Mouse (Mus musculus): ENCODE measurements around the gene Zfp658.

Zfp658 gene

DNA sequence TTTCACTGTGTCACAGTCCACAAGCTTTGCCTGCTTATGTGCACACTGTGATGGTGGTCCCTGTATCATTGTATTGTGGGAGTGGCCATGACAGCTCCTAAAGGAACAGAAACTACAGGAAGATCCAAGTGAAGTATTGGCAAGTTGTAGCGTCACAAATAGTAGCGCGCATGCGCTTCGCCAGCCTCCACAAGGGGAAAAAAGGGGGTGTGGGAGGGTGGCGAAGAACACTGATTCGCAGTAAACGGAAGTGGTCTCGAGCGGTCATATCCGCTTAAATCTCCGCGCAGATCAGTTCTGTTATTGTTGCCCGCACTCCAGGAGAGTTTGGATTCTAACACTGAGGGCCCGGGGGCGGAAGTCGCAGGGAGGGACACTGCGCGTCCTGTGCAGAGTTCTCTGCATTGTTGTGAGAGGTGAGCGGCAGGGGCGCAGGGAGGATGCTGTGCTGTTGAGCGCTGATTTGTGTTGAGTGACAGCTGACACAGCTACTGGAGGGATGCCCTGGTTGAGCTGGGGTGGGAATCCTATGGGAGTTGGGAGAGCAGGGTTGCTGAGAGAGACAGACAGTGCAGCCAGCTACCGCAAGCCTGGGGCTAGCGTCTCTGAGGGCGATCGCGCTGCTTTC is at the start of gene Zfp658:
Gene Zfp658 (plus strand): TSS at position 251 of the 628 bp plus-strand sequence.
- in situ Hi-C loops (cut with MboI, MseI) = loop anchor here (5.0 to 25.0 kb wide), 2 partner anchors 85 to 1925 kb away; partner anchors contain the start of gene Zfp788 (in 1 of the 2)

DNA sequence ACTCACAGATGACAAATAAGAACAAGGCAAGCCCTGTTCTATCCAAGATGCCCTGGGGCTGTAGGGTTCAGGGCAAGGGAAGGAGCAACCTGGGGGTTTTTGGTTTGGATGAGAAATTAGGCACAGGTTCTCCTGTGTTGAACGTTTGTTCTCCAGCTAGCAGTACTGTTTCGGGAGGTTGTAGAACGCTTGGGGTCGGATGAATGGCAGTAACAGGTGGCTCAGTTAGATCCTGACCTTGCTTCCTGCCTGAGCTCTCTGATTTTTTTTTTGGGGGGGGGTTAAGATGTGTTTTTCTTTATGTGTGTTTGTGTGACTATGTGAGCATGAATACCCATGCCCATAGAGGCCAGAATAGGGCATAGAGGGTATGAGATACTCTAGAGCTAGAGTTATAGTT is 49.5 kb upstream of the Zfp658 start:
- in situ Hi-C loops (cut with MboI, MseI) = no loop called here

DNA sequence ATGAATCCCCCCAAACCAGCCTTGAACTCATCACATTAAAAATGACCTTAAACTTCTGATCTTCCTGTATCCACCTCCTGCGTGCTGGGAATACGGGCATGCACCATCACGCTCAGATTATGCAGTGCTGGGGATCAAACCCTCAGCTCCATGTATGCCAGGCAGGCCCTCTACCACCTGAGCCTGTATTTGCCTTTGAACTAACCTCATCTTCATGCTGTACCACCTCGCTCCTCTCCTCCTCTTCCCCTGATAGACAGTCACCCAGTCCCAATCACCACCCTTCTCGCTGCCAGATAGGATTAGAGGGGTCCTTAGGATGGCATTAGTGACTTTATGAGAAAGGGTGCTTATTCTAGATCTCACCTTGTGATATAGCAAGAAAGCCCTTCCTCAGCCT is 47.0 kb upstream of the Zfp658 start:
- in situ Hi-C loops (cut with MboI, MseI) = no loop called here

DNA sequence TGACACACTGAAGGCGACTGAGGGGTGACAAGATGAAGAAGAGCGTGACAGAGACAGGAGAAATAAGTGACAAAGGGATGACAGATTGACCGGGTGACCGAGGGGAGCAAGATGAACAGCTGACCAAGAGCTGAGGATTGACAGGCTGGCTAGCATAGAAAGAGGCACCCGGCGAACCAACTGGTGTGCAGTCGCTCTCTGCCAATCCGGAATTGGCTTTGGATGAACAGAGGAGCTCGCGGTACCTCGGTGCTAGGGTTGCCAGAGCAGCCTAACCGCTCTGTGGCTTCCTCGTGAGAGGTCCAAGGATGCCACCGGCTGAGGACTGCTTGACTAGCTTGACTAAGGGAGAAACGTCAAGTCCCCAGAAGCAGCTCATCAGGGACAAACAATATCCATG is 43.7 kb upstream of the Zfp658 start:
- in situ Hi-C loops (cut with MboI, MseI) = no loop called here

DNA sequence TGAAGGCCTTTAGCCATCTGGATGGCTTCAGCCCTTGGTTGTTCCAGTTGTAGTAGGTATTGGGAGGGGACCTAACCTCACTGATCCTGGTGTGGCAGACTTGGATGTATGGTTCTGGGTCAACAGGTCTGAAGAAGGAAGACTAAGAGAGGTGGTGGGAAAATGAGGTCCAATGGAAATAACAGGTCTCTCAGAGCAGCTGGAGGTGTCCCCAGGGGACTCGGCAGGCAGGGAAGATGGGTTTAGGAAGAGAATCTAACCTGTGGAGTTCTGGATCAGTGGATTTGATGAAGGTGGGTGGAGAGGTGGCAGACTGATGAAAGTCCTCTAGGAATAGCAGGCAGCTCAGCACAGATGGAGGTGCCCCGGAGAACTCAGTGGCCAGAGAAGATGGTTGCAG is 39.3 kb upstream of the Zfp658 start:
- in situ Hi-C loops (cut with MboI, MseI) = loop anchor here in 1 of 2 experiments (5.0 kb wide), 1 partner anchor 50 kb away; no protein-coding TSS in a partner anchor

DNA sequence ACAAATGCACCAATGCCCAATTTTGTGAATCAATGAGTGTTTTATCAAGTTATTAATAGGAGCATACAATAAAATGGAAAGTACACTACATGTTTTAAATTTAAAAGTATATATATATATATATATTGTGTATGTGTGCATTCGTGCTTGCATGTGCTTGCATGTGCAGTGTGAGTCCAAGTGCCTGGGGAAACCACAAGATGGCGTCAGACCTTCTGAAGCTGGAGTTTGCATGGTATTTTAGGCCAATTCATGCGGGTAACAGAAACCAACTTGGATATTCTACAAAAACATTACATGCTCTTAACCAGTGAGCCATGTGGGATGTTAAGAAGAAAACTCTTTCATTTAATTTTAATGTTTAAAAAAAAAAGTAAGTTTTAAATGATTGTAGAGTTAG is 36.7 kb upstream of the Zfp658 start:
- in situ Hi-C loops (cut with MboI, MseI) = no loop called here

DNA sequence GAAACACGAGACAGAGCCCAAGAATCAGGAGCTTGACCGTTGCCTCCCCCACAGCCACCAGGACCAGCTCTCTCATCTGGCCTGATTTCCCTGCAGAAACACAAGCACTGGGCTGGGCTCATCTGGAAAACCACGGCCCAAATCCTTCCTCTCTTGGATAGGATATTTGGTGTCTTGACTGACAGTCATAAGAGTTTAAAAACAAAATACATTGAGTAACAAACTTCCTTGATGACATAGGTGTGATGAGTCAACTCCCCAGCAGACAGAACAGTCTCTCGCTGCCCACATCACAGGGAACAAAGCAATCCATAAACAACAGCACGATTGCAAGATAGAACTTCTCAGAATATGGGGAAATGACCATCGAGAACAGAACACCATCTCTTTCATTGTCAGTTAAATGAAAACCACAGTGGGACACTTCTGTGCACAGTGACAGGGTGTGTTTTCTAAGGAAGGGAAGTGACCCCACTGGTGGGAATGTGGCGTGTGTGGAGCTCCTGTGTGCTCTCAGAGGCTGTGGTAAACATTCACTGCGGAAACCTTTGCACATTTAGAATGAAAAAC is 31.8 kb upstream of the Zfp658 start:
- in situ Hi-C loops (cut with MboI, MseI) = no loop called here

DNA sequence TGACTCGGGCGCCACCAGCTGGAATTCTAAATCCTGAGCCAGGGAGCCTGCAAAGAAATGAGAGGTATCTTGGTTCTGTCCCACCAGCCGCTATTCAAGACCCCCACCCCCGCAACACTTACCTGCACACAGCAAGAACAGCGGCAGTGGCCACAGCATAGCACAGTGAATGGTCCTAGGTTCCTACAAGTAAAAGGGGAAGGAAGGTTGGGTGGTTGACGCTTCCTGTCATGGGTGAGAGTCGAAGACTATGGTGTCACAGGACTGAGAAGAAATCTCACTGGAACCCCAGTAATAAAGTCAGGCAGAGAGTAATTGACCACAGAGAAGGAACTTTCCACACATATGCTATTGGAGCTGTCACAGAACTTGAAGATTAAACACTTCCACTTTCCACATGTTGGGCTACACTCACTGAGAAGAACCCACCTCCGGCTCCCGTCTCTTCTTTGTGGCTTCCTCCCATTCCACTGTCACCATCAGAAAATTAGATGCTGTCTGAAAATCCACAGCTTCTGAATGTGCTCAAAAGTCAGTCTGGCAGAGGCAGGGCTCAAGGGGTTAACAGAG is 29.0 kb upstream of the Zfp658 start:
- in situ Hi-C loops (cut with MboI, MseI) = no loop called here

DNA sequence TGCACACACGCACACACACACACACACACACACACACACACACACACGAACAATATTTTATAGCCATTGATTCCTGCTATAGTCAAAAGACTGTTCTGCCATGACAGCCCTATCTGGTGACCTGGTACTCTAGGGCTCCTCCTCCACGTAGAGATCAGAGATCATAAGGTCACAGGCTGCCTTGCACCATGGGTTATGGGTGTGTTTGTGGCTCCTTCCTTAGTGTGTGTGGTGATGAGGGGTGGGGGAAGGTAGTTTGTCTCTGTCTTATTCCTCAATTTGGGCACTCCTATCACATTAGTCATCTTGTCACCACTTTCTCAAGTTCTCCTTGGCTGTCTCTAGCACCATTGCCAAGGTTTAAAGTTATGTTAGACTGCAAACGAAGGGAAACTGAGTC is 23.5 kb upstream of the Zfp658 start:
- in situ Hi-C loops (cut with MboI, MseI) = no loop called here

DNA sequence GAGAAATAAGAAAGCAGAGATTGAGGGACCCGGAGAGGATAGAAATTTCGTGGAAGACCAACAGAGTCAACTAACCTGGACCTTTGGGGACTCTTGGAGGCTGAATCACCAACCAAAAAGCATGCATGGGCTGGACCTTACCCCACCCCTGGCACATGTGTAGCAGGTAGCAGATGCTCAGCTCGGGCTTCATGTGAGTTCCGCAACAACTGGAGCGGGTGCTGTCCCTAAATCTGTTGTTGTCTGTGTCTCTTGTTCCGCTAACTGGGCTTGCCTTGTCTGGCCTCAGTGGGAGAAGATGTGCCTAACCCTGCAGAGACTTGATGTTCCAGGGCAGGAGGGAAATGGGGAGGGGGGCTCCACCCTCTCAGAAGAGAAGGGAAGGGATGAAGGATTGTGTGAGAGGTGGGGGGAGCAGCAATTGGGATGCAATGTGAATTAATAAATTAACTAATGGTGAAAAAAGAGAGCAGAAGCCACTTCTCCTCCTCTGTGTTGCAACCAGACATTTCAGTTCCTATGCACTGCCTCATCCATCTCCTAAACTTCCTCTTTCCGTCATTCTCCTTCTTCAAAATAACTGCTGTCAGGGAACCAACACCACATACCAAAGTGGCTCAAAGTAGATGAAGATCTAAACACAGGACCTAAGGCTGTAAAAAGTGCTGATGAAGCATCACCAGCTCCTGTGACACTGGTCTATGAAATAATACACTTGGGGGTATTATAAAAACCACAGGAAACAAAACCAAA is 17.7 kb upstream of the Zfp658 start, which contains the start of gene Cd33:
Gene Cd33 (minus strand): TSS at position 204 of the 753 bp plus-strand sequence.
- in situ Hi-C loops (cut with MboI, MseI) = no loop called here

DNA sequence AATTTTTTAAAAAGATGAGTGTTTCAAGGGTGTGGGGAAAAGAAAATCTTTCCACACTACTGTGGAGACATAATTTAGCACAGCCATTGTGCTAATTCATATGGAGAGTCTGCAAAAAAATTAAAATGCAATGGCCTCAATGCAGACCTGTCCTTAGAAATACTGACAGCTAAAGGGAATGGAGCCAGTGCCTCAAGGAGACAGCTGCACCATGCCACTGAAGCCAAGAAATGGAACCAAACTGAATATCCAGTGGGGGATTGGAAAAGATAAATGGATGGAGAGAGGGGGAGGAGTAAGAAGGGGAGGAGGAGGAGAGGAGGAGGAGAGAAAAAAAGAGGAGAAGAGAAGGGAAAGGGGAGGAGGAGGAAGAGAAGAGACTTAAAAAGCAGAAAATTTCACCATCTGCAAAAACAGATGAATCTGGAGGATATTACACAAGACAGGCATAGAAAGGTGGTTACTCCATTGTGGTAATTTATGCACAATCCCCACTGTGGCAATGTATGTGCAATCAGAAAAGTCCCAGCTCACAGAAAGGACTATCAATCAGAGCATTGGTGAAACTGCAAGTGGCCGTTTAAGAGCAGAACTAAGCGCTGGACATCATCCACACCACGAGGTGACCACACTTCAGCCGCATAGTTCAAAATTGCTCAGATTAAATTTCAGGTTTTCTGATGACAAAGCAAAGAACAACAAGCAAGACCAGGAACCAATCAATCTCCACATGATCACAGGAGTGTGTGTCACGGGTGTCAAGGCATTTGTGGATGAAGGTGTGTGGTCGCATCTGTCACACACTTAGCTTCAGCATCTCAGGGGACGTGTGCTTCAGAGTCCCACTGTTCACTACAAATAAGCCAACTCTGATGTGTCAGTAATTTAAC is 16.2 kb upstream of the Zfp658 start:
- in situ Hi-C loops (cut with MboI, MseI) = no loop called here

DNA sequence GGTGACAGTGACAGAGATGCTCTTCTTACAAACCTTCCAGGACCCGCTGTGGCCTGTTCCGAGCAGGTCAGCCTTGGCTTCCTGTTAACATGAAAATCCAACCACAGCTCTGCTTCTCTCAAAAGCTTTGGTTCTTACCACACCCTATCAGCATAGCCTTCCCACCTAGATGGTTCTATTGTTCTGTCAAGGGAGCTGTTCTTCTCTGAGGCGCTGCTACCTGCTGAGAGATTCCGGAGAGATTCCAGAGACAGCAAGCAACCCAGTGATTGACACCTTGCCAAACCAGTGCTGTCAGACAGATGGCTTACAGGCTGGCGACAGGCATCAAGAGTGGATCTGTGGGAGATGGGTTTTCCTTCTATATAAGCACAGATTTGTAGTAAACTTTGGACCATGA is 14.4 kb upstream of the Zfp658 start:
- in situ Hi-C loops (cut with MboI, MseI) = no loop called here

DNA sequence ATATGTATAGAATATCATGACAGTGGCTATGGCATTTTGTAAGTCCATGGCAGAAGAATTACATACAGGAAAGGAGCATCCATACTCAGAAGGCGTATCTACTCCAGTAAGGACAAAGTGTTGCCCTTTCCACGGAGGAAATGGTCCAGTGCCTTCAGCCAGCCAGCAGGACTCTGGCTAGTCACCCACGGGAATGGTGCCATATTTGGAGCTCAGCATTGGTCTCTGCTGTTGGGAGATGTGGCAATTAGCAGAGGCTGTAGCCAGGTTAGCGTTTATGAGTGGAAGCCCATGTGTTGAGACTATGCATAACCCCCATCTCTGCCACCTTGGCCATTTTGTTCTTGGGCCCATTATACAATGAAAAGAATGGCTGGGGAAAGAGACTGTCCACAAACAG is 13.8 kb upstream of the Zfp658 start:
- in situ Hi-C loops (cut with MboI, MseI) = no loop called here

DNA sequence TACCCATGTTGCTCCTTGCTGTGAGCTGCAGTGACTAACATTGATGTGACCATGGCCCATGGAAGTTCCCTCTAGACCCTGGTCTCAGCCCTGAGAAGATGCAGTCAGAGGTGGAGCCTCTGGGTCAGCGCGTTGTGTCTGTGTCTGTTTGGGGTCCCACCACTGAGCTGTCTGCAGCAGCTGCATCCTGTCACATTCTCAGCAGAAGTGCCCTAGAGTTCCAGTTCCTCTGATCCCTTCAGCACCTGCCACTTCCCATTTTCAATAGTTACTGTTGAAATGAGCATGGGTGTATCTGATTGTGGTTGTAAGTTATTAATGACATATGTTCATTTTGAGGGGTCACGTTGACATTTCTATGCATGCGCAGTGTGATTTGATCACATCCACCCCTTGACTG is 8.9 kb upstream of the Zfp658 start:
- in situ Hi-C loops (cut with MboI, MseI) = loop anchor here in 1 of 2 experiments (10.0 to 25.0 kb wide), 2 partner anchors 1058 to 1916 kb away; partner anchors contain the start of gene Zfp788

DNA sequence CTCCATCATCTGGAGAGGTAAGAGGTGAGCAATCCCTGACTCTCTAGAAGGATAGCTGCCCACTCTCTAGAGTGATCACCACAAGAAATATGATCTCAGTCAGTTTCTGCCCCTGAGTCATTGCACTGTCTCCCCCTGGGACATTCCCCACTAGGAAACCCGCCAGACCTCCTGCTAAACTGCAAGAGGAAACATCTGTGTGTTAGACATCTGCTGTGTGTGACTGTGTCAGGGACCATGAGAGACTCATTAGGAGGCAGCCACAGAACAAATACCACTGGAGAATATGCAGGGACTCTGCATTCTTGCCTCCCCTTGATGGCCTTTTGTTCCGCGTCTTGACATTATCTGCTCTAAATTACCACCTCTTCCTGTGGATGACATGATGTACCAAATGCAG is 7.5 kb upstream of the Zfp658 start:
- in situ Hi-C loops (cut with MboI, MseI) = loop anchor here in 1 of 2 experiments (10.0 to 25.0 kb wide), 2 partner anchors 1060 to 1917 kb away; partner anchors contain the start of gene Zfp788

DNA sequence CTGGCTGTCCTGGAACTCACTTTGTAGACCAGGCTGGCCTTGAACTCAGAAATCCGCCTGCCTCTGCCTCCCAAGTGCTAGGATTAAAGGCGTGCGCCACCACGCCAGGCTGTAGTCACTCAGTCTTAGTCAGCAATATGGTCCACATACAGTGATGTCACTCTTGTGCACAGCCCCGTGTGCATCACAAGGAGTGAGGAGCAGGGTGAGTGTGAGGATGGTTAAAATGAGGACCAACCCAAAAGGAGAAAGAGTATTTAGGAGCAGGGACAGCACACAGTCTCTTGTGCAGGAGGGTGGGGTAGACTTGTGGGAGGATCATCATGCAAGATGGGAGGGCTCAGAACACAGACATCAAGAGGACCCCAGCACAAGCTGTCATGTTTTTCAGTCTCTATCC is 6.7 kb upstream of the Zfp658 start:
- in situ Hi-C loops (cut with MboI, MseI) = loop anchor here in 1 of 2 experiments (10.0 to 25.0 kb wide), 2 partner anchors 1061 to 1918 kb away; partner anchors contain the start of gene Zfp788

DNA sequence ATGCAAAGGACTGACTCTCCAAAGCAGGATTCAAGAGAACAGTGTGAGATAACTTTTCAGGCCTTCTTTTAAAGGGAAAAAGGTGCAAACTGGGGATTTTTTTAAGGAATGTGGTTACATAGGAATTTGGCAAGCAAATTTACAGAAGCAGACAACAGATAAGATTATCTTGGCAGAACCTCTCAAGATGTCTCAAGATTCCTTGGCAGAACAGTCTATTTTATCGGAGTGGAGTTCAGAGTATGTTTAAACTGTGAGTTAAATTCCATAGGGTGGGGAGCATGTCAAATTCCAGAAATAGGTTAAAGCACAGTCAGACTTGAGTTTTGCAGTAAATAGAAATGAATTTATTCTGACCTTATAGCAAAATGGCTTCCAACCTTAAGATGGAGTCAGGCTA is 5.2 kb upstream of the Zfp658 start:
- in situ Hi-C loops (cut with MboI, MseI) = loop anchor here in 1 of 2 experiments (10.0 to 25.0 kb wide), 2 partner anchors 1062 to 1920 kb away; partner anchors contain the start of gene Zfp788

DNA sequence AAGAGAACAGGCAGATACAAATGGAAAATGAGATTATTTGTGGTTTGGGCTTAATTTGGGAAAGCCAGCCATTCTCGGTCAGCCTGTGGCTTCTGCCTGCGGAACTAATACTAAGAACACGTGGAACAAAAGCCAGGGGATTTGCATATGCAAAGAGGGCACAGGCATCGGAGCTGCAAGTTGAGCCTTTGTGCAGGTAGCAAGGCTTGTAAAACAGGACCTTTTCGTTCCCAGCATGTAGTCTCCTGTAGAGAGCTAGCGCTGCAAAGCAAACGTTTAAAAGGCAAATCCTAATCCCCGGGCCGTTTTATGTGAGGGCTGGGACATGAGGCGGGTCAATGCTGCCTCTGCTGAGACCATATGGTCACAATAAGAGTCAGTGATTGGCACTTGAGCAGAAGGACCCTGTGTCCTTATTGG is 605 bp downstream of the Zfp658 start:
- in situ Hi-C loops (cut with MboI, MseI) = loop anchor here (5.0 to 25.0 kb wide), 2 partner anchors 85 to 1925 kb away; partner anchors contain the start of gene Zfp788 (in 1 of the 2)

DNA sequence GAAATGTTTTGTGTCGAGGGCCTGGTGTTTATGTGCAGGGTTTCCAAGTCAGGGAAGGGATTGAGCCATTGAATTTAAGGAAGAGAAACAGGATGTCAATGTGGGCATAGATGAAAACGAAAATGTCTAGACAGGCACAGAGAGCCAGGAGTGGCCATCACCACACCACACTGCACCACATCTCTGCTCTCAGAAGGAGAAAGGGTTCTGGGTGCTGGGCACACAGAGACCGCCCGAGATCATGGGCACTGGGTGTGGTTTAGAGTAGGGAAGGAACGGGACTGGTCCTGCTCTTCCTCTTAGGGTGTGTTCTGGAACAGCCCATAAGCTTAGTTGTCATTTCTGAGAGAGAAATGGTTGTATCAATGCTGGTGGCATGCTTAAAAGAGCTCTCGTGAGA is 1.2 kb downstream of the Zfp658 start:
- in situ Hi-C loops (cut with MboI, MseI) = loop anchor here (5.0 to 25.0 kb wide), 2 partner anchors 86 to 1926 kb away; partner anchors contain the start of gene Zfp788 (in 1 of the 2)

DNA sequence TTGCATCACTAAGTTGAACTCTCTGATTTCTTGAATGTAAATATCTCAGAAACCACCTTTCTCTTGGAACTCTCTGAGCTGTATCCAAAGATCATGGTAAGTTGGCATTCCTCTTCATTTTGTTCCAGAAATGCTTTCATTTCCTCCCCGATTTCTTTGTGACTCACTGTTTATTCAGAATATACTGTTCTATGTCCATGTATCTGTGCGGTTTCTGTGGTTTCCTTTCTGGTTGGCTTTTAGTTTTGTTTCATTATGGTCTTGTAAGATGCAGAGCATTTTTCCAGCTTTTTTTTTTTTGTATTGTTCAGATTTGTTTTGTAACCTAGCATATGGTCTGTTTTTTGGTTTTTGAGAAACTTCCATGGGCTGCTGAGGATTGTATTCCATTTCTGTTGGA is 9.2 kb downstream of the Zfp658 start:
- in situ Hi-C loops (cut with MboI, MseI) = loop anchor here in 1 of 2 experiments (5.0 to 25.0 kb wide), 2 partner anchors 49 to 1934 kb away; partner anchors contain the start of gene Zfp788
